Mouse (Mus musculus): ENCODE data around the gene Otub1. TPM values are rescaled to one million over a fixed set of nuclear protein-coding genes. Genes with fewer than 3 reads are reported as not detected.

Gene Otub1
- total and polyA plus RNA-seq, 3 experiments = 130 to 139 (median 138) TPM

Other genes with a start within 250 kb of the Otub1 start
- gene Ppp1r14b, start 231.3 kb downstream of the Otub1 start, total RNA-seq (2021) = 100 to 1,000 TPM; 123 to 288 TPM
- 156 and 181 TPM in 2 replicates for gene Ppp1r14b, start 231.3 kb downstream of the Otub1 start, polyA plus RNA-seq (2012; rRNA removed)
- 10 to 100 TPM; 34.1 to 47.8 TPM for gene Plcb3, start 229.8 kb downstream of the Otub1 start, total RNA-seq (2021)
- 69.1 and 87.1 TPM in 2 replicates for gene Plcb3, start 229.8 kb downstream of the Otub1 start, polyA plus RNA-seq (2012; rRNA removed)
- 100 to 1,000 TPM; 110 to 119 TPM for gene Fkbp2, start 225.8 kb downstream of the Otub1 start, total RNA-seq (2021)
- 31.3 and 35.4 TPM in 2 replicates for gene Fkbp2, start 225.8 kb downstream of the Otub1 start, polyA plus RNA-seq (2012; rRNA removed)
- 100 to 1,000 TPM; 109 to 131 TPM for gene Vegfb, start 218.7 kb downstream of the Otub1 start, total RNA-seq (2021)
- 149 and 263 TPM in 2 replicates for gene Vegfb, start 218.7 kb downstream of the Otub1 start, polyA plus RNA-seq (2012; rRNA removed)
- 10 to 100 TPM; 42.6 to 50.7 TPM for gene Dnajc4, start 213.7 kb downstream of the Otub1 start, total RNA-seq (2021)
- gene Dnajc4, start 213.7 kb downstream of the Otub1 start, polyA plus RNA-seq (2012; rRNA removed) = 43.0 and 47.5 TPM in 2 replicates
- gene Nudt22, start 210.2 kb downstream of the Otub1 start, total RNA-seq (2021) = 10 to 100 TPM; 28.3 to 40.7 TPM
- 122 and 130 TPM in 2 replicates for gene Nudt22, start 210.2 kb downstream of the Otub1 start, polyA plus RNA-seq (2012; rRNA removed)
- 10 to 100 TPM; 11.5 to 16.3 TPM for gene Trpt1, start 210.2 kb downstream of the Otub1 start, total RNA-seq (2021)
- gene Trpt1, start 210.2 kb downstream of the Otub1 start, polyA plus RNA-seq (2012; rRNA removed) = 18.1 and 20.3 TPM in 2 replicates
- 1 to 10 TPM; 6.7 to 7.1 TPM for gene Fermt3, start 186.8 kb downstream of the Otub1 start, total RNA-seq (2021)
- gene Fermt3, start 186.8 kb downstream of the Otub1 start, polyA plus RNA-seq (2012; rRNA removed) = 10.4 and 10.8 TPM in 2 replicates
- gene Stip1, start 166.3 kb downstream of the Otub1 start, total RNA-seq (2021) = 100 to 1,000 TPM; 175 to 323 TPM
- 22.8 and 43.0 TPM in 2 replicates for gene Stip1, start 166.3 kb downstream of the Otub1 start, polyA plus RNA-seq (2012; rRNA removed)
- 10 to 100 TPM; 56.4 to 65.1 TPM for gene Macrod1, start 149.5 kb downstream of the Otub1 start, total RNA-seq (2021)
- 134 and 138 TPM in 2 replicates for gene Macrod1, start 149.5 kb downstream of the Otub1 start, polyA plus RNA-seq (2012; rRNA removed)
- 1 to 10 TPM; 2.1 to 9.2 TPM for gene Flrt1, start 100.6 kb downstream of the Otub1 start, total RNA-seq (2021)
- gene Flrt1, start 100.6 kb downstream of the Otub1 start, polyA plus RNA-seq (2012; rRNA removed) = 0.79 and 2.9 TPM in 2 replicates
- gene Cox8a, start 11.3 kb upstream of the Otub1 start, total RNA-seq (2021) = 1,000 to 10,000 TPM; 1,087 to 1,191 TPM
- 2,774 and 3,841 TPM in 2 replicates for gene Cox8a, start 11.3 kb upstream of the Otub1 start, polyA plus RNA-seq (2012; rRNA removed)
- 10 to 100 TPM; 18.5 to 19.9 TPM for gene Naa40, start 34.9 kb upstream of the Otub1 start, total RNA-seq (2021)
- 18.0 and 19.9 TPM in 2 replicates for gene Naa40, start 34.9 kb upstream of the Otub1 start, polyA plus RNA-seq (2012; rRNA removed)
- 1 to 10 TPM; 1.9 to 6.3 TPM for gene Rcor2, start 61.0 kb upstream of the Otub1 start, total RNA-seq (2021)
- gene Rcor2, start 61.0 kb upstream of the Otub1 start, polyA plus RNA-seq (2012; rRNA removed) = 4.7 and 7.4 TPM in 2 replicates
- gene Mark2, start 135.5 kb upstream of the Otub1 start, total RNA-seq (2021) = 10 to 100 TPM; 70.2 to 71.5 TPM
- 104 and 124 TPM in 2 replicates for gene Mark2, start 135.5 kb upstream of the Otub1 start, polyA plus RNA-seq (2012; rRNA removed)
- gene Spindoc, start 176.7 kb upstream of the Otub1 start, total RNA-seq (2021) = 10 to 100 TPM; 17.5 to 25.5 TPM
- 18.3 and 18.8 TPM in 2 replicates for gene Spindoc, start 176.7 kb upstream of the Otub1 start, polyA plus RNA-seq (2012; rRNA removed)
- gene 2700081O15Rik, start 211.3 kb upstream of the Otub1 start, total RNA-seq (2021) = 10 to 100 TPM; 18.4 to 26.0 TPM
- gene 2700081O15Rik, start 211.3 kb upstream of the Otub1 start, polyA plus RNA-seq (2012; rRNA removed) = 46.5 and 52.4 TPM in 2 replicates